Mouse (Mus musculus): Measurements from ENCODE around the gene Ptma. TPM values are rescaled to one million over a fixed set of nuclear protein-coding genes. Genes with fewer than 3 reads are reported as not detected.
"Not testable (repeated sequence)": the region's sequence is repeated elsewhere in the genome, so short reads cannot be mapped to it uniquely, and the experiment has no call there.

Ptma gene
- polyA plus RNA-seq, 1 experiment from 2014 or later: 1,651 TPM

DNA sequence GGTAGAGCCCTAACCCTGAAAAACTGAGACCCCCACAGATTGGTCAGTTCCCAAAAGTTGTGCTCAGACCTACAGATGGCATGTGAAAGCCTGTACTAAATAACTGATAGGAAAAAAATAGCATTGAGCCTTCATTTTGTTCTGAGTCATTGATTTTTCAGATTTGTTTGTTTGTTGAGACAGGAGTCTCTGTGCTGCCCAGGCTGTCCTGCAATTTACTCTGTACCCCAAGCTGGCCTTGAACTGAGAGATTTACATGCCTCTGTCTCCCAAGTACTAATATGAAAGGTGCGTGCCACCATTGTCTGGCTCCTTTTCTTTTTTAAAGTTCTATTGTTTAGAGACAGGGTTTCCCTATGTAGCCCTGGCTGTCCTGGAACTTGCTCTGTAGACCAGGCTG is 41.2 kb upstream of the Ptma start:
- Histone ChIP-seq H3K36me3 (ENCODE audit: control insufficient read depth, insufficient read depth, low read length) (no peaks in the 10 kb centered on the region), H3K4me3 (ENCODE audit: low read depth, low read length) (no peak overlapping the region), H3K27ac (ENCODE audit: low read depth, low read length) (no peak overlapping the region), H3K9ac (replicated peaks; ENCODE audit: low read depth, low read length) (no peak overlapping the region), H3K9me3 (ENCODE audit: control insufficient read depth, low read length) (no peaks in the 10 kb centered on the region), H3K4me1 (ENCODE audit: control insufficient read depth, insufficient read depth, low read length) (peaks cover 8% of the 10 kb centered on the region), H3K27me3 (ENCODE audit: control insufficient read depth, insufficient read depth, low read length) (no peaks in the 10 kb centered on the region), H3K4me2 (ENCODE audit: low read depth, low read length) (no peak overlapping the region)
- 88% methylated on average over 1 of the region's 1 CpGs for WGBS
- no peak for ATAC-seq (ENCODE audit: low read depth)

DNA sequence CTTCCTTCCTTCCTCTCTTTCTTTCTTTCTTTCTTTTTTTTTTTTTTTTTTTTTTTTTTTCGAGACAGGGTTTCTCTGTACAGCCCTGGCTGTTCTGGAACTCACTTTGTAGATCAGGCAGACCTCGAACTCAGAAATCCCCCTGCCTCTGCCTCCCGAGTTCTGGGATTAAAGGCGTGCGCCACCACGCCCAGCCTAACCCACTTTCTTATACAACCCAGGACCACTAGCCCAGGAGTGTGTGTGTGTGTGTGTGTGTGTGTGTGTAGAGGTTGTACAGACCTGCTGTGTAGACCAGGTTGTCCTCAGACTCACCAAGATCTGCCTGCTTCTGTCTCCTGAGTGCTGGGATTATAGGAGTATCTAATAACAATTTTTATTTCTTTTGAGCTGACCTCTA is 40.7 kb upstream of the Ptma start:
- not testable (repeated sequence) for H3K9ac ChIP-seq (replicated peaks; ENCODE audit: low read depth, low read length); ATAC-seq (ENCODE audit: low read depth); H3K27ac ChIP-seq (ENCODE audit: low read depth, low read length); H3K36me3 ChIP-seq (ENCODE audit: control insufficient read depth, insufficient read depth, low read length); H3K9me3 ChIP-seq (ENCODE audit: control insufficient read depth, low read length); H3K4me3 ChIP-seq (ENCODE audit: low read depth, low read length); H3K4me2 ChIP-seq (ENCODE audit: low read depth, low read length); H3K27me3 ChIP-seq (ENCODE audit: control insufficient read depth, insufficient read depth, low read length); H3K4me1 ChIP-seq (ENCODE audit: control insufficient read depth, insufficient read depth, low read length)
- WGBS: 96% methylated on average over 6 of the region's 6 CpGs

- Histone ChIP-seq H3K4me3 (ENCODE audit: low read depth, low read length) (peak overlapping the region; percentile 66), H3K36me3 (ENCODE audit: control insufficient read depth, insufficient read depth, low read length) (no peaks in the 10 kb centered on the region), H3K9ac (replicated peaks; ENCODE audit: low read depth, low read length) (peak overlapping the region; percentile 74), H3K9me3 (ENCODE audit: control insufficient read depth, low read length) (no peaks in the 10 kb centered on the region), H3K27me3 (ENCODE audit: control insufficient read depth, insufficient read depth, low read length) (no peaks in the 10 kb centered on the region), H3K4me1 (ENCODE audit: control insufficient read depth, insufficient read depth, low read length) (peaks cover 8% of the 10 kb centered on the region), H3K27ac (ENCODE audit: low read depth, low read length) (peak overlapping the region; percentile 98), H3K4me2 (ENCODE audit: low read depth, low read length) (peak overlapping the region; percentile 63)
- WGBS: 9% methylated on average over 13 of the region's 13 CpGs
- no peak for ATAC-seq (ENCODE audit: low read depth)
These were observed 39.7 kb upstream of the Ptma start for GRCm38 (mm10) chr1:86486703-86487294.

DNA sequence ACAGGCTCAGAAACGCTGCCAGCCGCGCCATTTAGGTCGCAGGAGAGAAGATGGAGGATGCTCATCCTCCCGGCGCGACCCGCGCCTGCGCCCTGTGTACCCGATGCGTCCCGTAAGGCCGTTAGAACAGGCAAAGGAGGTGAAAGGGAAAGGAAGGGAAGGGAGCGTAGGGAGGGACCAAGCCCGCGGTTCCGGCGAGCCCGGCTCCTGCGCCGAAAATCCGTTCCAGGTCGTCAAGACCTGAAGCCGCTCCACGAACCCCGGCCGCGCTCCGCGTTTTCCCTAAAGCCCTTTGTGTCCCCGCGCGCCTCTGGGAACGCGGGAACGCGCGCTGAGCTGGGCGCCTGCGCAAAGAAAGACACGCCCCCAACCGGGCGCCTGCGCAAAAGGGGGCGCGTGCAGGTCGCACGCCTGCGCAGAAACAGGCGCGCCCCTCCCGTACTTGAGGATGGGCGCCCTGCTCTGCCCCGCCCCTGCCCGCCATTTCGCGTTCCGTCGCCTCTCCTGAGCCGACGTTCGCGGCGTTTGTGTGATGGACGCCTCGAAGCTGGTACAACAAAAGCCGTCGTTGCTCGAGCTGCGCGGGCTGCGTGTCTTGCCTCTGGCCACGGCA is 39.1 kb upstream of the Ptma start:
- H3K36me3 ChIP-seq (ENCODE audit: control insufficient read depth, insufficient read depth, low read length): no peaks in the 10 kb centered on the region
- peak overlapping the region; percentile 63 for H3K4me2 ChIP-seq (ENCODE audit: low read depth, low read length)
- peak overlapping the region; percentile 99 for H3K27ac ChIP-seq (ENCODE audit: low read depth, low read length)
- no peaks in the 10 kb centered on the region for H3K9me3 ChIP-seq (ENCODE audit: control insufficient read depth, low read length)
- ATAC-seq (ENCODE audit: low read depth): peak; percentile 95
- peak overlapping the region; percentile 96 for H3K9ac ChIP-seq (replicated peaks; ENCODE audit: low read depth, low read length)
- peaks cover 8% of the 10 kb centered on the region for H3K4me1 ChIP-seq (ENCODE audit: control insufficient read depth, insufficient read depth, low read length)
- peak overlapping the region; percentile 66 for H3K4me3 ChIP-seq (ENCODE audit: low read depth, low read length)
- no peaks in the 10 kb centered on the region for H3K27me3 ChIP-seq (ENCODE audit: control insufficient read depth, insufficient read depth, low read length)
- under 1% methylated on average over 73 of the region's 74 CpGs for WGBS

- Histone ChIP-seq H3K27me3 (ENCODE audit: control insufficient read depth, insufficient read depth, low read length) (no peaks in the 10 kb centered on the region), H3K36me3 (ENCODE audit: control insufficient read depth, insufficient read depth, low read length) (no peaks in the 10 kb centered on the region), H3K4me2 (ENCODE audit: low read depth, low read length) (peak overlapping the region; percentile 63), H3K9ac (replicated peaks; ENCODE audit: low read depth, low read length) (peak overlapping the region; percentile 96), H3K9me3 (ENCODE audit: control insufficient read depth, low read length) (no peaks in the 10 kb centered on the region), H3K4me3 (ENCODE audit: low read depth, low read length) (peak overlapping the region; percentile 66), H3K27ac (ENCODE audit: low read depth, low read length) (peak overlapping the region; percentile 99), H3K4me1 (ENCODE audit: control insufficient read depth, insufficient read depth, low read length) (peaks cover 8% of the 10 kb centered on the region)
- ATAC-seq (ENCODE audit: low read depth): no peak; the same call in 1 of the 2 replicates
- 10% methylated on average over 20 of the region's 20 CpGs for WGBS
These were observed 38.6 kb upstream of the Ptma start for GRCm38 (mm10) chr1:86487908-86488314.

DNA sequence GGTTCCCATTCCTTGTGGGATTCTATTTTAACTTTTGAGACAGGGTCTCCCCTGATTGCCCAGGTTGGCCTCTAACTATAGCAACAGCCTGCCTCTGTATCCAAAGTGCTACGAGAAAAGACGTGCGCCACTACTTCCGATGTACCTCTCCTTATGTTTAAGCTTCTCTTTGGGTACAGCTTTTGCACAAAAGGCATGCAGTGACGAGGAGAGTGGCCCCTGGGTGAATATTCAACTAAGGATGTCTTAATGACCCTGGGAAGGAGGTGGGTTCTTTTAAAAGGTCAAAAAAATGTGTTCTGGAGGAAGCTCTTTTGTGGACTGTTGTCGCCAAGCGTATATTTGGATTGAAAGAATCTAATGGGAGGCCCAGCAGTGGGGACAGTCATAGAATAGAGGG is 38.2 kb upstream of the Ptma start:
- 27% methylated on average over 7 of the region's 7 CpGs for WGBS
- no peaks in the 10 kb centered on the region for H3K27me3 ChIP-seq (ENCODE audit: control insufficient read depth, insufficient read depth, low read length)
- H3K4me3 ChIP-seq (ENCODE audit: low read depth, low read length): peak overlapping the region; percentile 66
- peak overlapping the region; percentile 63 for H3K4me2 ChIP-seq (ENCODE audit: low read depth, low read length)
- no peaks in the 10 kb centered on the region for H3K9me3 ChIP-seq (ENCODE audit: control insufficient read depth, low read length)
- H3K27ac ChIP-seq (ENCODE audit: low read depth, low read length): peak overlapping the region; percentile 99
- H3K4me1 ChIP-seq (ENCODE audit: control insufficient read depth, insufficient read depth, low read length): peaks cover 8% of the 10 kb centered on the region
- peak overlapping the region; percentile 96 for H3K9ac ChIP-seq (replicated peaks; ENCODE audit: low read depth, low read length)
- no peaks in the 10 kb centered on the region for H3K36me3 ChIP-seq (ENCODE audit: control insufficient read depth, insufficient read depth, low read length)
- ATAC-seq (ENCODE audit: low read depth): no peak

DNA sequence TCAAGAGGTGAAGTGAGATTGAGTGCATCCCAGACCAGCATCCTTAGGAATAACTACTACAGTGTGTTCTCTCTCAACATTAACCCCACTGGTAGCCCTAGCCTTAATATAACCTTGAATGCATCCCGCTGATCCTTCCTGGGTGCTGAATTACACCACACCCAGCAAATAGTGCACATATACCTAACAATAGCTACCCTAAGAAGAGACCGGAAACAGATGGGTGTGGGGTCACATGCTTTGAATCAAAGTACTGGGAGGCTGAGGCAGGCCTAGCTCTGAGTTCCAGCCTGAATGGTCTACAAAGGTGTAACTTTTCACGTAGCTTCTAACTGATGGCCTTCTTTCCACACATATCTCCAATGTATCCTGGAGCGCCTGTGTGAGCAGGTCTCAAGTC is 37.8 kb upstream of the Ptma start:
- Histone ChIP-seq H3K9me3 (ENCODE audit: control insufficient read depth, low read length) (no peaks in the 10 kb centered on the region), H3K36me3 (ENCODE audit: control insufficient read depth, insufficient read depth, low read length) (no peaks in the 10 kb centered on the region), H3K4me2 (ENCODE audit: low read depth, low read length) (peak overlapping the region; percentile 63), H3K4me1 (ENCODE audit: control insufficient read depth, insufficient read depth, low read length) (peaks cover 8% of the 10 kb centered on the region), H3K27me3 (ENCODE audit: control insufficient read depth, insufficient read depth, low read length) (no peaks in the 10 kb centered on the region), H3K9ac (replicated peaks; ENCODE audit: low read depth, low read length) (no peak overlapping the region), H3K4me3 (ENCODE audit: low read depth, low read length) (peak overlapping the region; percentile 66), H3K27ac (ENCODE audit: low read depth, low read length) (peak overlapping the region; percentile 99)
- WGBS: 97% methylated on average over 4 of the region's 4 CpGs
- no peak for ATAC-seq (ENCODE audit: low read depth)

- Histone ChIP-seq H3K9ac (replicated peaks; ENCODE audit: low read depth, low read length) (no peak overlapping the region), H3K27me3 (ENCODE audit: control insufficient read depth, insufficient read depth, low read length) (no peaks in the 10 kb centered on the region), H3K4me3 (ENCODE audit: low read depth, low read length) (no peak overlapping the region), H3K27ac (ENCODE audit: low read depth, low read length) (no peak overlapping the region), H3K4me1 (ENCODE audit: control insufficient read depth, insufficient read depth, low read length) (peaks cover 8% of the 10 kb centered on the region), H3K36me3 (ENCODE audit: control insufficient read depth, insufficient read depth, low read length) (no peaks in the 10 kb centered on the region), H3K4me2 (ENCODE audit: low read depth, low read length) (no peak overlapping the region), H3K9me3 (ENCODE audit: control insufficient read depth, low read length) (no peaks in the 10 kb centered on the region)
- ATAC-seq (ENCODE audit: low read depth): no peak
- WGBS: 95% methylated on average over 4 of the region's 4 CpGs
These were observed 36.6 kb upstream of the Ptma start for GRCm38 (mm10) chr1:86489901-86490300.

DNA sequence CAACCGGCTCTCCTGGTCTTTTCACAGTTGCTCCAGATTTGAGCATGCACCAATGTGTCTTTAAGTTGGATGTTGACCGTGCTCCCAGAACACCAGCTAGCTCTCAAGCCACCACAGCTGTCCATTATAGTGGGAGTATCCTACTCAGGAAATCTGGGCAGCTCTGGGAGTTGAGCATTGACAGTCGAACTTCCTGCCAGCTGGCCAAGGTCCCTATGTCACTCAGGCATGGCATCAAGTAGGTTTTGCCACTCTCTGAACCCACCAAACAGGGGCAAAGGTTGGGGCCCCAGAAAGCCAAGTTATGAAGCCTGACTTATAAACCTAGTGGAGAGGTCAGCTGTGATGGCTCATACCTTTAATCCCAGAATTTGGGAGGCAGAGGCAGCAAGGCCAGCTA is 35.8 kb upstream of the Ptma start:
- 93% methylated on average over 3 of the region's 3 CpGs for WGBS
- no peaks in the 10 kb centered on the region for H3K36me3 ChIP-seq (ENCODE audit: control insufficient read depth, insufficient read depth, low read length)
- no peak overlapping the region for H3K27ac ChIP-seq (ENCODE audit: low read depth, low read length)
- peaks cover 8% of the 10 kb centered on the region for H3K4me1 ChIP-seq (ENCODE audit: control insufficient read depth, insufficient read depth, low read length)
- no peaks in the 10 kb centered on the region for H3K27me3 ChIP-seq (ENCODE audit: control insufficient read depth, insufficient read depth, low read length)
- H3K9me3 ChIP-seq (ENCODE audit: control insufficient read depth, low read length): no peaks in the 10 kb centered on the region
- no peak for ATAC-seq (ENCODE audit: low read depth)
- no peak overlapping the region for H3K9ac ChIP-seq (replicated peaks; ENCODE audit: low read depth, low read length)
- H3K4me2 ChIP-seq (ENCODE audit: low read depth, low read length): no peak overlapping the region
- no peak overlapping the region for H3K4me3 ChIP-seq (ENCODE audit: low read depth, low read length)
